ENCODE assay signal across 31 mouse cellular contexts in genomic region chr2:141698320-141698719, GRCm38 (mm10).
DNase-seq lines count a peak whose midpoint lies in the region; ATAC-seq lines count a peak whose summit lies in the region.
"Had no signal": no experiment of that assay in that cellular context is flagged by ENCODE, and none has a peak within 500 bp of the region (broad histone marks: within the 10 kb centered on the region; RNA-seq: fewer than 3 reads in every experiment).

No protein-coding gene starts in this region.

- no peak overlapping the region for H3K27ac ChIP-seq in lung, embryonic 15.5 days
- H3K27ac ChIP-seq: embryonic facial prominence, embryonic 13.5 days; forebrain, embryonic 12.5 days; hindbrain, embryonic 12.5 days; hindbrain, postnatal 0 days; intestine, embryonic 15.5 days; kidney, postnatal 0 days; liver, embryonic 14.5 days; midbrain, embryonic 12.5 days; neural tube, embryonic 15.5 days; stomach, embryonic 15.5 days had no signal

- peaks cover 7% of the 10 kb centered on the region; the same call in 1 of the 2 replicates for H3K4me1 ChIP-seq in lung, embryonic 15.5 days
- H3K4me1 ChIP-seq: forebrain, embryonic 12.5 days; hindbrain, embryonic 12.5 days; intestine, embryonic 15.5 days; megakaryocyte, embryonic 14.5 days; midbrain, embryonic 12.5 days; neural tube, embryonic 15.5 days; stomach, embryonic 15.5 days had no signal

- no peak overlapping the region for H3K4me2 ChIP-seq in lung, embryonic 15.5 days
- H3K4me2 ChIP-seq: embryonic facial prominence, embryonic 13.5 days; forebrain, embryonic 12.5 days; heart, embryonic 11.5 days; hindbrain, embryonic 12.5 days; intestine, embryonic 15.5 days; midbrain, embryonic 12.5 days; neural tube, embryonic 15.5 days; stomach, embryonic 15.5 days had no signal

- no peak overlapping the region for H3K4me3 ChIP-seq in lung, embryonic 15.5 days
- H3K4me3 ChIP-seq: embryonic facial prominence, embryonic 13.5 days; erythroblast, embryonic 14.5 days; forebrain, embryonic 12.5 days; hindbrain, embryonic 12.5 days; intestine, embryonic 15.5 days; megakaryocyte, embryonic 14.5 days; midbrain, embryonic 12.5 days; neural tube, embryonic 15.5 days; stomach, embryonic 15.5 days had no signal

- no peaks in the 10 kb centered on the region for H3K36me3 ChIP-seq in lung, embryonic 15.5 days
- H3K36me3 ChIP-seq: embryonic facial prominence, embryonic 13.5 days; forebrain, embryonic 12.5 days; G1E; hindbrain, embryonic 12.5 days; intestine, embryonic 15.5 days; midbrain, embryonic 12.5 days; neural tube, embryonic 15.5 days; stomach, embryonic 15.5 days had no signal

- H3K9ac ChIP-seq in lung, embryonic 15.5 days = no peak overlapping the region
- H3K9ac ChIP-seq: embryonic facial prominence, embryonic 13.5 days; forebrain, embryonic 12.5 days; forebrain, postnatal 0 days; hindbrain, embryonic 12.5 days; intestine, embryonic 15.5 days; liver, embryonic 14.5 days; midbrain, embryonic 12.5 days; neural tube, embryonic 15.5 days; stomach, embryonic 15.5 days had no signal

- no peaks in the 10 kb centered on the region for H3K9me3 ChIP-seq in lung, embryonic 15.5 days
- H3K9me3 ChIP-seq: hindbrain, embryonic 12.5 days; intestine, embryonic 15.5 days; neural tube, embryonic 15.5 days; stomach, embryonic 15.5 days had no signal

- peak; percentile 39; the same call in 1 of the 2 replicates for ATAC-seq in lung, embryonic 15.5 days (ENCODE audit: borderline replicate concordance, extremely low read depth, low FRiP score, low TSS enrichment)
- ATAC-seq: forebrain, postnatal 0 days; hindbrain, postnatal 0 days; intestine, embryonic 15.5 days had no signal

- 49% methylated on average over 4 of the region's 4 CpGs for WGBS in lung, embryonic 15.5 days

- DNase-seq in cerebellum, adult 11-12 months = peak; percentile 22
- no peak for DNase-seq in cerebellum, postnatal 4 days (ENCODE audit: low spot score in 2 of 2)
- DNase-seq in lung, adult 18-20 months = no peak
- peak; percentile 17 to 32 for DNase-seq in cerebellum, postnatal 25 days
- DNase-seq in spleen, adult 12 weeks (ENCODE audit: low spot score) = no peak
- DNase-seq in adrenal gland, postnatal 4 days (ENCODE audit: low spot score in 2 of 2) = no peak
- DNase-seq: adrenal gland, postnatal 10 days; forebrain, postnatal 0 days; gastrocnemius, postnatal 25 days; heart, adult 18-20 months; heart, postnatal 36 days; kidney, adult 2 months; liver; lung, postnatal 4 days; right cerebral cortex, postnatal 14 days; thymus, postnatal 14 days had no signal

- H3K27me3 ChIP-seq in lung, embryonic 15.5 days = no peaks in the 10 kb centered on the region
- H3K27me3 ChIP-seq: embryonic facial prominence, embryonic 13.5 days; forebrain, embryonic 12.5 days; hindbrain, embryonic 12.5 days; intestine, embryonic 15.5 days; megakaryocyte, embryonic 14.5 days; midbrain, embryonic 12.5 days; neural tube, embryonic 15.5 days; stomach, embryonic 15.5 days had no signal

Comparison
In these comparisons a context has a peak if more than half of its experiments do, and no peak if none do; other contexts are left out.
1. DNase-seq: peak in cerebellum, adult 11-12 months (single experiment) and cerebellum, postnatal 25 days (2 of 2); none in cerebellum, postnatal 4 days (0 of 2), lung, adult 18-20 months (0 of 2), spleen, adult 12 weeks (single experiment) and adrenal gland, postnatal 4 days (0 of 2).